Mouse (Mus musculus) heart, postnatal 0 days (tissue): Measurements from ENCODE around the gene Apoa1. TPM values are rescaled to one million over a fixed set of nuclear protein-coding genes. Genes with fewer than 3 reads are reported as not detected.

Experiments
- ATAC-seq: fragments of 200-750 bp; cut with Nextera tagmentation; 2 replicates; pipeline ENCODE4 v1.8.0; 2017; ENCODE audit warnings: low read depth, moderate number of reproducible peaks, moderate library complexity; ENCODE audit not compliant: insufficient read depth
- DNase-seq: peaks from one replicate; pipeline ENCODE4 v3.0.0-alpha.2; 2016; ENCODE audit warnings: low spot score
- H3K27ac ChIP-seq: fragments of 300-500 bp; sonication (generic); 2 replicates; pipeline ENCODE4 v1.5.1; 2014; ENCODE audit warnings: low read depth, mild to moderate bottlenecking
- H3K27me3 ChIP-seq: fragments of 300-500 bp; sonication (generic); 2 replicates; pipeline ENCODE4 v1.6.1; 2014; ENCODE audit warnings: low read length, mixed read lengths; ENCODE audit not compliant: control insufficient read depth, insufficient read depth
- H3K36me3 ChIP-seq: fragments of 300-500 bp; sonication (generic); replicated peaks from 2 replicates; pipeline ENCODE4 v1.6.1; 2014; ENCODE audit warnings: low read length, mixed read lengths; ENCODE audit not compliant: control insufficient read depth, insufficient read depth
- H3K4me1 ChIP-seq: fragments of 300-500 bp; sonication (generic); 2 replicates; pipeline ENCODE4 v1.6.1; 2014; ENCODE audit warnings: antibody characterized with exemption; ENCODE audit not compliant: control insufficient read depth, insufficient read depth
- H3K4me2 ChIP-seq: fragments of 300-500 bp; sonication (generic); 2 replicates; pipeline ENCODE4 v1.6.1; 2014; ENCODE audit warnings: low read depth, mild to moderate bottlenecking, low read length, moderate library complexity
- H3K4me3 ChIP-seq: fragments of 300-500 bp; sonication (generic); 2 replicates; pipeline ENCODE4 v1.5.1; 2014; ENCODE audit warnings: low read depth, low read length
- H3K9ac ChIP-seq: fragments of 300-500 bp; sonication (generic); replicated peaks from 2 replicates; pipeline ENCODE4 v1.6.1; 2014; ENCODE audit warnings: low read depth, low read length, mixed read lengths
- H3K9me3 ChIP-seq: fragments of 300-500 bp; sonication (generic); replicated peaks from 2 replicates; pipeline ENCODE4 v1.6.1; 2016; ENCODE audit warnings: low read length; ENCODE audit not compliant: control insufficient read depth
- CTCF ChIP-seq: IDR thresholded peaks from 2 replicates; pipeline ENCODE4 v1.5.1; 2016; ENCODE audit warnings: antibody characterized with exemption, control low read depth, low read depth
- EP300 ChIP-seq: IDR thresholded peaks from 2 replicates; pipeline ENCODE4 v1.6.1; 2016; ENCODE audit warnings: antibody characterized with exemption, low read depth
- WGBS: fragments of 180-500 bp; shearing (Covaris S2); extraction: QIAGEN DNeasy Blood & Tissue Kit; methylation state at CpG from one replicate; pipeline ENCODE4 v1.1.7; 2014; 5-methylcytosine and 5-hydroxymethylcytosine counted together
- polyA plus RNA-seq: library from polyadenylated mRNA; unstranded; fragments of >200 nt; fragmentation: Nextera tagmentation; extraction: Ambion mirVana; gene quantifications from 2 replicates; pipeline ENCODE4 v1.2.1, GENCODE M21; 2015
- total RNA-seq: library from RNA; depleted of rRNA; stranded (reverse); fragments of >200 nt; gene quantifications from 2 replicates; pipeline ENCODE4 v1.2.3, GENCODE M21; 2014; ENCODE audit warnings: low replicate concordance

Apoa1 gene
- total and polyA plus RNA-seq, 2 experiments from 2014 or later, result 1.8 TPM; not detected in 1

- DNase-seq (no peak), ATAC-seq (0 out of 2 replicates have a peak, but pooled peaks have one; percentile 31)
- TF ChIP-seq EP300 (no peak), CTCF (no peak)
- 34% methylated on average over 11 of the region's 11 CpGs for WGBS
- no peak overlapping the region for H3K4me3 ChIP-seq
- H3K27ac ChIP-seq, result peak overlapping the region; percentile 4; the same call in 1 of the 2 replicates
- H3K36me3 ChIP-seq, result peaks cover 56% of the 10 kb centered on the region
- no peaks in the 10 kb centered on the region for H3K27me3 ChIP-seq
- H3K4me2 ChIP-seq, result no peak overlapping the region
- no peak overlapping the region for H3K9ac ChIP-seq
- H3K4me1 ChIP-seq, result peaks cover 15% of the 10 kb centered on the region
- H3K9me3 ChIP-seq, result no peaks in the 10 kb centered on the region
These were observed 12.8 kb upstream of the Apoa1 start for GRCm38 (mm10) chr9:46215338-46216322.

GRCm38 (mm10) chr9:46216744-46217470 lies 11.5 kb upstream of the Apoa1 start:
- WGBS, result 92% methylated on average over 13 of the region's 13 CpGs
- H3K9ac ChIP-seq, result no peak overlapping the region
- no peak overlapping the region for H3K4me3 ChIP-seq
- no peak for DNase-seq
- H3K4me2 ChIP-seq, result no peak overlapping the region
- no peak for ATAC-seq
- TF ChIP-seq CTCF, result no peak
- no peak for TF ChIP-seq EP300
- no peak overlapping the region for H3K27ac ChIP-seq
- H3K27me3 ChIP-seq, result no peaks in the 10 kb centered on the region
- peaks cover 15% of the 10 kb centered on the region for H3K4me1 ChIP-seq
- peaks cover 56% of the 10 kb centered on the region for H3K36me3 ChIP-seq
- no peaks in the 10 kb centered on the region for H3K9me3 ChIP-seq

- no peak overlapping the region for H3K9ac ChIP-seq
- DNase-seq (no peak), ATAC-seq (no peak)
- H3K27ac ChIP-seq, result no peak overlapping the region
- H3K36me3 ChIP-seq, result peaks cover 56% of the 10 kb centered on the region
- 78% methylated on average over 9 of the region's 9 CpGs for WGBS
- H3K4me1 ChIP-seq, result peaks cover 15% of the 10 kb centered on the region
- H3K27me3 ChIP-seq, result no peaks in the 10 kb centered on the region
- TF ChIP-seq EP300, result no peak
- TF ChIP-seq CTCF, result no peak
- no peak overlapping the region for H3K4me2 ChIP-seq
- H3K4me3 ChIP-seq, result no peak overlapping the region
- H3K9me3 ChIP-seq, result no peaks in the 10 kb centered on the region
These were observed 10.2 kb upstream of the Apoa1 start for GRCm38 (mm10) chr9:46218176-46218575.

GRCm38 (mm10) chr9:46223090-46223489 lies 5.3 kb upstream of the Apoa1 start:
- Histone ChIP-seq H3K9ac (no peak overlapping the region), H3K4me2 (no peak overlapping the region), H3K4me1 (no peaks in the 10 kb centered on the region), H3K9me3 (no peaks in the 10 kb centered on the region), H3K36me3 (peaks cover 45% of the 10 kb centered on the region), H3K27ac (no peak overlapping the region), H3K4me3 (no peak overlapping the region), H3K27me3 (no peaks in the 10 kb centered on the region)
- 74% methylated on average over 6 of the region's 6 CpGs for WGBS
- ATAC-seq, result peak; percentile 22; the same call in 1 of the 2 replicates
- TF ChIP-seq EP300 (no peak), CTCF (no peak)
- DNase-seq, result no peak

GRCm38 (mm10) chr9:46224101-46224500 lies 4.3 kb upstream of the Apoa1 start:
- TF ChIP-seq CTCF (no peak), EP300 (no peak)
- no peak overlapping the region for H3K27ac ChIP-seq
- H3K36me3 ChIP-seq, result peaks cover 44% of the 10 kb centered on the region
- H3K9me3 ChIP-seq, result no peaks in the 10 kb centered on the region
- H3K4me3 ChIP-seq, result no peak overlapping the region
- WGBS, result 68% methylated on average over 3 of the region's 3 CpGs
- no peaks in the 10 kb centered on the region for H3K27me3 ChIP-seq
- DNase-seq (no peak), ATAC-seq (no peak)
- H3K4me1 ChIP-seq, result no peaks in the 10 kb centered on the region
- H3K9ac ChIP-seq, result no peak overlapping the region
- H3K4me2 ChIP-seq, result no peak overlapping the region
